Mouse (Mus musculus): ENCODE measurements around the gene Nup62.

Gene Nup62

DNA sequence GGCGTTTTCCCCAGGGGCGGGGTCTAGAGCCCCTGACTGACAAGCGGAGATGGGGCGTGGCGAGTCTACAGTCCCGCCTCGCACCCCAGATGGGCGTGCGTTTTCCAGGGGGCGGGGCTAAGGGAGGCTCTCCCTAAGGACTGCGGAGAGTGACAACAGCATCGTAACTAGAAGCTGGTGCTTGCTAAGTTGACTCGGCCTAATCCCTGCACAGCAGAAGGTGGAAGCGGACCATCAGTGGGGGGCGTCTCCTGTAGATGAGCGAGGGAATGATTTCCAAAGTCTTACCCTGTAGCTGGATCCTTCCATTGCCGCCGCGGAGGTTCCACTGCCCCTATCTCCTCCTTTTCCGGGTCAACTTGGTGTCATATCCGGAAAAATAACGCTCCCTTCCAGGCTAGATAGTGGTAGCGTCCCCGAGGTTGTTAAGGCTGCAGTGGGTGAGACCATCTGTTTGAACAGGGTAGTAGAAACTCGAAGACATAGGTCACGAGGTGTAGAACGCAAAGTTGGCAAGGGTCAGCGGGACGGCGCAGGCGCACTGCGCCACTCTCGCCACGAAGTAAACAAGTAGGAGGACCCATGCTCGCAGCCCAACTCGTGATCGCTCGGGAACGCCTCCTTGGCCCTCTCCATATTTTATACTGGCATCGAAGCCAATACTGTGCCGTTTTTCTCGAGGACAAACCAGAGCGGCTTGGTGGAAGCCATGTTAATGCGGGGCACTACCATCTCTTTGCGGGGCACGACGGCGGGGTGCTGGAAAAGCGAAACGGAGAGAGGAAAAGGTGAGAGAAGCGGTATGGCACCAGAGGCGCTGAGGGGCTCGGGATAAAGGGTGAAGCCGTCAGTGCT is 32.9 kb downstream of the Nup62 start, which contains the start of the genes Akt1s1 and Tbc1d17:
Gene Akt1s1, plus strand, starts transcription at position 431 of the 855 bp plus-strand sequence.
Gene Tbc1d17, minus strand, starts transcription at position 519 of the 855 bp plus-strand sequence.
- peak; percentile 99 for DNase-seq (ENCODE audit: low spot score)

DNA sequence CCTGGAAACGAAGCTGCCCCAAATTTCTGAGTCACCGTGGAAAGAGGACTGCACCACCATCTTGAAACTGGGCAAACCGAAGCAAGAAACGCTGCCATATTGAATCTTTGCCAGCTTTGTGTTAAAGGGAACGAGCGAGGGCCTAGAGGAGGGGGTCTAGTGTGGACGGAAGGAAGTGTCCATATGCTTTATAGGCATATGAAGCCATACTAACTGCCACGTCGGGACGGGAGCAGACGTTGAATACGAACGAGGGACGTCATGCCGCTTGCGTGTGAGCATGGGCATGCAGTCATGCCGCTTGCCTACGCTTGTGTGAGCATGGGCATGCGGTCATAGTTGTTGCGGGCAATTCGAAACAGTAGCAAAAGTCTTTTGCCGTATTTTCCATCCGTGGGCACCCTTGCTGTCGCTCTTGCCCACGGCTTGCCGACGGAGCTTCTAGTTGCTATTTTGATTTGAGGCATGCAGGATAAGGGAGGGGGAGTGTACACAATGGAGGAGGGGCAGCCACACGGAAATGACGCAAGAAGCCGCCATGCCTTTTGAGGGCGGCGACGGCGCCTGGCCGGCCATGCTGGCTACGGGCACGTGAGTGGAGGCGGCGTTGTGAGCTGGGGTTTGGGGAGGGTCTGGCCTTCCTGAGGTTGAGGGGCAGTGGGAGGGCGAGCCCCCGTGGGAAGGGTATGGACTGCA is 33.7 kb downstream of the Nup62 start:
- peak; percentile 91 for DNase-seq (ENCODE audit: low spot score)

GRCm38 (mm10) chr7:44850146-44850545 is 34.3 kb downstream of the Nup62 start:
- DNase-seq (ENCODE audit: low spot score) = peak; percentile 79

- DNase-seq (ENCODE audit: low spot score) = no peak
Measured at GRCm38 (mm10) chr7:44850789-44851624, 35.1 kb downstream of the Nup62 start.

DNA sequence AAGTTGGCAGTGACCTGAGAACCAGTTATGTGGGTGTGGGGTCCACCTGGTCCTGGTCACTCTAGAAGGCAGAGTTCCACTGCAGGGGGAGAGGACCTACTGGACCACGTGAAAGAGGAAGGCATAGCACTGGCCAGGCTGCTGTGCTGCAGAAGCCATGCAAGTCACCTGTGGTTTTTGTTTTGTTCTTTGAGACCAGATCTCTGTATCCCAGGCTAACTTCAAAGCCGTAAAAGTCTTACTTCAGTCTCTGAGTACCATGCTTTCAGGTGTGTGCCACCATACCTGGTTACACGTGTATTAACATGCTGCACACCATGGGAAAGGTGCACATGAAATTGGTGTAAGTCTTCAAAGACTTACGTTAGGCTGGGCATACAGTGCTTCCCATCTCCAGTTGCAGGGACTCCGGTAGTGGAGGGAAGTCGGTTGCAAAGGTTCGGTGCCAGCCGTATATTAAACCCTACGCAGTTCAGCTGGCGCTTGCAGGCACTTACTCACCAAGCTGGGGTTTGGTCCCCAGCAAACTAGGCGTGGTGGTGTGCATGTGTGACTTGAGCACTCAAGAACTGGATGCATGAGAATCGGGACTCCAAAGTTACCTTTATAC is 35.8 kb downstream of the Nup62 start:
- DNase-seq (ENCODE audit: low spot score) = no peak

DNA sequence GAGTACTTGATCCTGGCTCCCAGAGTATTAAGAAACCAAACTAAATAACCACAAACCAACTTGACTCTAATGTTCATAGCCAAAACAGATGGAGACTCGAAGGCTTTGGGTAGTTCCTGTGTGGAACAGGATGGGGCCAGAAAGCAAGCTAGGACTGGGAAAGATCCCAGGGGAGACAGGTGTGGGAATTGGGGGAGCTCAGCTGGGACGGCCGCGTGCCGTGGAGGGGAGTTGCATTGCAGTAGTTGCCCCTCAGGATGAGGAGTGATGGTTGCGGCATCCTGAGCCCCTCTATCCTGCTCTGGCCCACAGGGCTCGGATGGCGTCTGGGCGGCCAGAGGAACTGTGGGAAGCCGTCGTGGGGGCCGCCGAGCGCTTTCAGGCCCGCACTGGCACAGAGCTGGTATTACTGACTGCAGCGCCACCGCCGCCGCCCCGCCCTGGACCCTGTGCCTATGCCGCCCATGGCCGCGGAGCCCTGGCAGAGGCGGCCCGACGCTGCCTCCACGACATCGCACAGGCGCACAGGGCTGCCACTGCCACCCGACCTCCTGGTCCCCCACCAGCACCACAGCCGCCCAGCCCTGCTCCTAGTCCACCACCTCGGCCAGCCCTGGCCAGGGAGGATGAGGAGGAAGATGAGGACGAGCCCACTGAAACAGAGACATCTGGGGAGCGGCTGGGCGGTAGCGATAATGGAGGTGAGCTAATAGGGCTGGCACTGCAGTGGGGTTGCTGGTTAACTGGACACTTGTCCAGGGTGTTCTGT is 36.6 kb downstream of the Nup62 start:
- no peak for DNase-seq (ENCODE audit: low spot score)

DNA sequence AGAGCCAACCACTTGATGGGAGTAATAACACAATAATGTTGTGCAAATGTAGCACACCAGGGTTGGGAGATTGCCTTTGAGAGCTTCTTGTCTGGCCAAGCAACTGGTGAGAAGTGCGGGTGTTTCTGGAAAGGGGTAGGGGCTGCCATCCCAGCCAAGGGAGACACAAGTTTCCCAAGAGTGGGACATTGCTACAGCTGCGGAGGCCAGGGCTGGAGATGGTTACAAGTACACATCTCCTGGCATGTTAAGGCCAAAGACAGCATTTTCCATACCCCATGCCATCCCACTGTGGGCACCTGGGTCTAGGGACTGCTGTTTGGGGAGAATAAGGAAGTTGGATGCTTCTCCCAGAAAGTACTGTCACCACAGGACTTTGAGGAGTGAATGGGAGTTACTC is 37.2 kb downstream of the Nup62 start:
- no peak for DNase-seq (ENCODE audit: low spot score)

- DNase-seq (ENCODE audit: low spot score) = no peak
Measured at GRCm38 (mm10) chr7:44853596-44854355, 37.9 kb downstream of the Nup62 start.

DNA sequence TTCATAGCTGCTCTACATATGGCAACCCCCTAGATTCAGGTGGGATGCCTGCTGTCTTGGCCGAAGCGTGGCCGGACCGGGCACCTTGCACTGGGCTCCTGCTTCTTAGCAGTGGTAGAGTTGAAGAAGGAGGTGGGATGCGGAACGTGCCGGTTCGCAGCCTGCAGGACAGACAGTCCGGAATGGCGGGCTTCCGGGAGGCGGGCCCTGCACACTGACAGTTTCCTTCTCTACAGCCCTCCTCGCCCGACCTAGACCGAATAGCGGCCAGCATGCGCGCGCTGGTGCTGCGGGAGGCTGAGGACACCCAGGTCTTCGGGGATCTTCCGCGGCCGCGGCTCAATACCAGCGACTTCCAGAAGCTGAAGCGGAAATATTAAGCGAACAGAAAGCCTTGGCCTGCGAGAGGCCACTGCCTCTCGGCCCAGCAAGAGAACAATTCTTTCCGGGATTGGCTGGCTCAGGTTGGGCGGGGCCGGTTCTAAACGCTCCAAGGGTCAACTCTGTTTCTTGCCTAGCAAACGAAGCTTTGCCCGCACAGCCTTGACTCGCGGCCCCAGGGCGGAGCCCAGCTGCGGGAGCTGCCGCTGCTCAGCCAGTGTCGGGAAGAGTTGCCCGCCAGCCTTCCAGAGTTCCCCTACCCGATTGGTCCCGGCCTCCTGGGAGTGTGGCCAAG is 38.6 kb downstream of the Nup62 start:
- DNase-seq (ENCODE audit: low spot score) = peak; percentile 89

DNA sequence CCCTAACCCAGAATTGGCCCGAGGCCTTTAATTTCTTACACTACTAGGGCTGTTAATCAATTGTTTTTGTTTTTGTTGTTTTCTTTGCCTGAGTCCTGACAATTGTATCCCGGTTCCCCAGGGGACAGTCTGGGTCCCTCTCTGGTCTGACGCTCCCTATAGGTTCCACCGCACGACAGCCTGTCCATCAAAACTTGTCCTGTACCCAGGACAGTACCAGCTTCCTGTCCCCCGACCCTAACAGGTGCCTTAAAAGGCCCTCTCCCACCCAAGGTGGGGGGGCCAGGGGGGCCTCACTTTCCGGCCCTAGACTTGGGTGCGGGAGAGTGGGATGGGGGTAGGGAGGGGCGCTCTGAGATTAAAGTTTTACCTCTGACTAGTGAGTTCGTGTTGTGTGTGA is 39.1 kb downstream of the Nup62 start:
- no peak for DNase-seq (ENCODE audit: low spot score)

DNA sequence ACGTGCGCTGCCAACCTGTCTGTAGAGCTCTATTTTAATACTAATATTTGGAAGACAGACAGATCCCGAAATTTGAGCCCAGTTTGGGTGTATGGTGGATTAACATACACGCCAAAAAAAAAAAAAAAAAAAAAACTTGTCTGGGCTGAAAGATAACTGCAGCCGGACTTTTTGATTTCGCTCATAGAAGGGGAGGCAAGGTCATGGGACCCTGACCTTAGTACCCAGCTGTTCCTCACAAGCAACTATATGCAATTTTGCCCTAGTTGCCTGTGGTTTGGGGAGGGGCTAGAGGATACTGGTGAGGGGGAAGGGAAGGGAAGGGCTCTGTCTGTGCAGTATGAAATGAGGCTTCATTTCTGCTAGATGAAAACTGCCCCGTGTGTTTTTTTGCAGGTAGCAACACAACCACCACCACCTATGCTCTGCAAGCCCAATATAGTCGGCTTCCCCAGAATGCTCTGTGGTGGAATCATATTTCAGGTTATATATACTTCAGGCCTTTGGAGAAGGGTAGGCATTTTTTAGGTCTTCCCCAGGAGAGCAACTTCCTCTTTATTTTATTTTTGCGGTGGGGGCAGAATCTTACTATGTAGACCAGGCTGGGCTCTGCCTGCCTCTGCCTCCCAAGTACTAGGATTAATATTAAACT is 40.5 kb downstream of the Nup62 start:
- DNase-seq (ENCODE audit: low spot score) = no peak

DNA sequence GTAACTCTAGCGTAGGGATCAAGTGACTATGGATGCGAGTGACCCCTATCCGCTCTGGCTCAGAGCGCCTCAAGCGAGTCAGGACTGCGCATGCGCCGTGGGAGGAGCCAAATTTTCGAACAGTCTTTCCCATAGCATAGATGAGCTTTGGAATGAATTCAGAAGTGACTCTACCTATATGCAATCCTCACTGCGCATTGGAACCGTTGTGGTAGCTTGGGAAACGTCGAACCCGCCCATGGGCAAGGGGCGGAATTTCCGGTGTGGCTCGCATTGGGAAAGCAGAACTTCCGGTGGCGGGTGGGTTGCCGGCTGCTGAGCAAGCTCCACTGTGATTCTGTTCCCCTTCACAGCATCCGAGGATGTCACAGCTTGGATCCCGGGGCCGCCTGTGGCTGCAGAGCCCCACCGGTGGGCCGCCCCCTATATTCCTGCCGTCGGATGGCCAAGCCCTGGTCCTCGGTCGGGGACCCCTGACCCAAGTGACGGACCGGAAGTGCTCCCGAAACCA is 41.2 kb downstream of the Nup62 start, which contains the start of gene Pnkp:
Gene Pnkp, plus strand, starts transcription at position 98 of the 511 bp plus-strand sequence.
- DNase-seq (ENCODE audit: low spot score) = peak; percentile 84

GRCm38 (mm10) chr7:44857905-44858304 is 42.0 kb downstream of the Nup62 start:
- no peak for DNase-seq (ENCODE audit: low spot score)

DNA sequence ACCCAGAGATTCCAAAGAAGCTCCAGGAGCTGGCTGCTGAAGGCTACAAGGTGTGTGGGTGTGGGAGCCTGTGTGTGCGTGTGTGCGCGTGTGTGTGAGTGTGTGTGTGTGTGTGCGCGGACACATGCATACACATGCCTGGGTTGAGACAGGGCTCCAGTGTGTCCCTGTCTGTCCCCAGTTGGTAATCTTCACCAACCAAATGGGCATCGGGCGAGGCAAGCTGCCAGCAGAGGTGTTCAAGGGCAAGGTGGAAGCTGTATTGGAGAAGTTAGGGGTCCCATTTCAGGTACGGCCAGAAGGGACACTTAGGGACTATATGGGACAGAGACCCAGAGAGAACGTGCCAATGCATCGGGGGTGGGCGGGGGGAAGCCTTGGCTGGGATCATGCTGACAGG is 44.0 kb downstream of the Nup62 start:
- no peak for DNase-seq (ENCODE audit: low spot score)

GRCm38 (mm10) chr7:44860576-44861428 is 44.9 kb downstream of the Nup62 start:
- DNase-seq (ENCODE audit: low spot score) = peak; percentile 72

GRCm38 (mm10) chr7:44861429-44861816 is 45.5 kb downstream of the Nup62 start:
- DNase-seq (ENCODE audit: low spot score) = no peak

GRCm38 (mm10) chr7:44862434-44862833 is 46.5 kb downstream of the Nup62 start:
- no peak for DNase-seq (ENCODE audit: low spot score)

- no peak for DNase-seq (ENCODE audit: low spot score)
Measured at GRCm38 (mm10) chr7:44863210-44863609, 47.3 kb downstream of the Nup62 start.

Data from urinary bladder, postnatal 14 days (tissue).